Mouse (Mus musculus) cortical plate, adult 2 months (tissue): ENCODE measurements at regions not wholly inside any gene's neighbourhood (a gene's known extent, or its start where the extent isn't known, plus 50 kb on each side); places are given as distances from the start of the nearest gene placed in this dataset.

Source experiments
- H3K27ac ChIP-seq: fragments of 200-500 bp; 2 replicates; pipeline ENCODE4 v1.5.1; 2012; ENCODE audit warnings: low read length, control low read depth, inconsistent platforms; ENCODE audit not compliant: insufficient read depth
- H3K4me1 ChIP-seq: fragments of 200-500 bp; 2 replicates; pipeline ENCODE4 v1.6.1; 2011; ENCODE audit warnings: low read length; ENCODE audit not compliant: control insufficient read depth, insufficient read depth
- H3K4me3 ChIP-seq: fragments of 200-500 bp; 2 replicates; pipeline ENCODE4 v1.5.1; 2011; ENCODE audit warnings: mild to moderate bottlenecking, low read length, control low read depth; ENCODE audit not compliant: insufficient read depth
- CTCF ChIP-seq: fragments of 200-500 bp; IDR thresholded peaks from 2 replicates; pipeline ENCODE4 v1.5.1; 2011; ENCODE audit warnings: mild to moderate bottlenecking, control low read depth, low read length; ENCODE audit not compliant: insufficient read depth; ENCODE audit errors: extremely low read depth
- POLR2A ChIP-seq: fragments of 200-500 bp; IDR thresholded peaks from 2 replicates; pipeline ENCODE4 v1.6.1; 2011; ENCODE audit warnings: mild to moderate bottlenecking, low read length, control low read depth; ENCODE audit not compliant: insufficient read depth; ENCODE audit errors: extremely low read depth

DNA sequence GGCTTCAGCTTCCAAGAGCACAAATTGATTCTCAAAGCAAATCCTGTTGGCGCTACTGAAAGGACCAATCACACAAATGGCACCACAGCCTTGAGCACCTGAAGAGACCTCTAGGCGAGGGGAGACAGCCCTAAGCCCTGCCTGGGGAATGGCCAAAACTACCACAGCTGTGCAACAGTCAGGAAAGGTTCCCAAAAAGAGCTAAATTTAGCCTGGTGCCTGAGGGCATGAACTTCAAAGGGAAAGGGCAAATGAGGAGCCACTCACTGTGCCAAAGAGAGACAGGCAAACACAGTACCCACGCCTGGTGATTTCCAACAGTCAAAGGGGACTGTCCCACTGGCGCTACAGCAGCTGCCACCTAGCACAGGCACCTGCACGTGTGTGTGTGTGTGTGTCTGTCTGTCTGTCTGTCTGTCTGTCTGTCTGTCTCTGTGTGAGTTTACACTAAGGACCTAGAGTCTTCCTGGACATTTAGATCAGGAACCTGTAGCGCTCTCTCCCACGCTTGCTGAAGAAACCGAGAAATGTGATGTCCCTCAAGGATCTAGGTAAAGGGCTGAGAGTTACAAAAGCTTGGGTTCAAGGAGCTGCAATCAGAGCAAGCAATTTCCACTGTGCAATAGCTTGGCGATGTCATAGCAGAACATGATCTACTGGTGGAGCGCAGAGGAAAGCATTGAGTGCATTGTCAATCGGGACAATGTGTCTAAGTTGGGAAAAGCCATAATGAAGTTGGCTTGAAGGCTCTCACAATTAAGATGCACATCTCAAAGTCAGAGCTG lies 90.8 kb upstream of the Teddm2 start:
- Histone ChIP-seq H3K4me3 (no peak overlapping the region), H3K27ac (no peak overlapping the region), H3K4me1 (no peaks in the 10 kb centered on the region)
- TF ChIP-seq POLR2A (no peak), CTCF (no peak)

DNA sequence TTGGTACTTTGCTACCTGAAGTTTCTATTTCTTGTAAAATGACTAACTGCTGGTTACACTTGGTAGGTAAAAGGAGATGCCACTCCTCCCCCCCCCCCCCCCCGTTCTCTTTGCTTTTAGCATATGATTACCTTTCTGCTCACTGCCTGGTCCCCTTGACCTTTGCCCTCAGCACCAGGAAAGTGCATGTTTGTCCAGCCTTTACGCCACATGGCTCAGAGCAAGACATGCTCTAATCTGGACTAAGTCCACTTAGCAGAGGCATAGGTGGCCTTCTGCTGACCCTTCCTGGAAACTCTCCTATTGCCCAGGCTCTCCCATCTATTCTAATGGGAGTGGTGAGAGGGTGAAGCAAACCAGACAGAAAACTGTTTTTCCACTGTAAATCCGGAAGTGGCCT lies 92.4 kb upstream of the Teddm2 start:
- Histone ChIP-seq H3K4me1 (no peaks in the 10 kb centered on the region), H3K27ac (no peak overlapping the region), H3K4me3 (no peak overlapping the region)
- TF ChIP-seq POLR2A (no peak), CTCF (no peak)

DNA sequence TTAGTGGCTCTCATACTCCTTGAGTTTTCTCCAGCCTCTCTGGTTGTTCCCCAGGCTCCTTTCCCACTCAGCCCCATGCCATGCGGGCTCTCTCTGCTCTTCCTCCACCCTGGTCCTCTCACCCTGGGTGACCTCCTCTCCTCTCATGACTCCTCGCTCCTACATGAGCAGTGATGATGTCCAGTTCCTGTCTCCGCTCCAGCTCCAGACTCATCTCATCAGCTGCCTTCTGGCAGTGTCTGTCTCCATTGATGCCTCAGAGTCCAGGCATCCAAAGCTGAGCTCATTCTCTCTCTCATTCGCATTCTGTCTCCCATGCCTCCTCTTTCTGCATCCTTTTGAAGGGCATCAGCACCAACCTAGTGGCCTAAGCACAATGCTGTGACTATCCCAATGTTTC lies 94.8 kb upstream of the Teddm2 start:
- H3K4me1 ChIP-seq, result no peaks in the 10 kb centered on the region; the same call in 1 of the 2 replicates
- no peak overlapping the region for H3K4me3 ChIP-seq
- TF ChIP-seq POLR2A (no peak), CTCF (no peak)
- H3K27ac ChIP-seq, result no peak overlapping the region

DNA sequence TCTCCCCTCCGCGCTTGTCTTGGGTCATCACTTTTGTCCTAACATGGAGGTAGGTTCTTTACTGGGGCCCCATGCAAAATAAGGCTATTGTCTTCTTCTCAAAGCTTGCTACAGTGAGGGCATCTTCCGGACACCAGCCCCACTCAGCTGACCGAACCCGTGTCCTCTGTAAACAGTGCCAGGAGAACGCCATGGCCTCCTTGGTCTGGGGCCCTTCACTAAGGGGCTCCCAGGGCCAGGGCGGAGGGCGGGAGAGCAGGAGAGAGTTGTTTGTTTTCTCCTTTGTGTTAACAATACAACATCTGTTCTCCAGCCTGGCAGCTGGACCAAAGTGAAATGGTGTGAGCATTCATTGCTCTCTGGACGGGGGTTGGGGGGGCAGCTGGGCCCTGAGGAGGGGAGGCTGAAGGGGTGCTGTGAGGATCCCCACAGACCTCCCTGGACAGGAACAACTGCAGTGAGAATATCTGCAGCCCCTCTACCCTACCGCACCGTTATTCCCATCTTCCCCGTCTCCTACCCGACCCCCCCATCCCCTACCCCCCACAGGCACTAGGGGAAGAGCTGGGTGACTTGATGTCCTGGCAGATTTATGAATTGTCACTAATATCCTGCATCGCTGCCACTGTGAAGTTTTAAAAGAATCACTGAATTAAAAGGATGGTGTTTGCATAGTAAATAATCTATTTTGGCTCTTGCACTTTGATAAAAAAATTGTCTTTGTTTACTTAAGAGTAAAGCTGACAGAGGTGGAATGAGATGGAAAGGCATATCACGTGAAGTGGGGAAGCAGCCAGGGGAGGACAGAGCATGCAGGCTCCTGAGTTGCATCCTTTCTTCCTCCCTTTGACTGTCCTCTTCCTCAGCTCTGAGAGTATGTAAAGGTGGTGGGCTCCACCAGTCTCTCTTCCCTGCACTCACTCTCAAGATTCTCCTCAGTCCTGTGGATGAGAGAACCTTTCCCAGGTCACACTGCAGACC lies 97.5 kb upstream of the Teddm2 start:
- Histone ChIP-seq H3K4me3 (no peak overlapping the region), H3K27ac (peak overlapping the region; percentile 59; the same call in 1 of the 2 replicates), H3K4me1 (no peaks in the 10 kb centered on the region; the same call in 1 of the 2 replicates)
- TF ChIP-seq CTCF (no peak), POLR2A (no peak)

DNA sequence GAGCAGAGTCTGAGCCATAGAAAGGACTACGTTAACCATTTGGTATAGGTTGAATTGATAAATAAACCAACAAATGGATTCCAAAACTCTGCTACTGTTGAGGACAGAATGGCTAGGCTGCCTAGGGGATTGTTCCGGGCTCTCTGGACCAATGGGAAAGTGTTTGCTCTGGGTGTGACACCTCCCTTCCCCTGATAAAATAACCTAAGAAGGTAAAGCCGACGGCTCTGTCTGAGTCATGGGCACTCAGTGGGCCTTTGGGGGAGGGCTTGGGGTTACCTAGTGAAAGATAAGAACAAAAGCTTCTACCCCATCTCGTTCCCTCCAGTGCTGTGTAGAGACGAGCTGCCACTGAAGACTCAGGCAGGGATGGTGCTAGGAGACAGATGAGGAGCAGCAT lies 99.7 kb upstream of the Teddm2 start:
- Histone ChIP-seq H3K27ac (no peak overlapping the region), H3K4me3 (no peak overlapping the region), H3K4me1 (no peaks in the 10 kb centered on the region; the same call in 1 of the 2 replicates)
- TF ChIP-seq CTCF (no peak), POLR2A (no peak)

DNA sequence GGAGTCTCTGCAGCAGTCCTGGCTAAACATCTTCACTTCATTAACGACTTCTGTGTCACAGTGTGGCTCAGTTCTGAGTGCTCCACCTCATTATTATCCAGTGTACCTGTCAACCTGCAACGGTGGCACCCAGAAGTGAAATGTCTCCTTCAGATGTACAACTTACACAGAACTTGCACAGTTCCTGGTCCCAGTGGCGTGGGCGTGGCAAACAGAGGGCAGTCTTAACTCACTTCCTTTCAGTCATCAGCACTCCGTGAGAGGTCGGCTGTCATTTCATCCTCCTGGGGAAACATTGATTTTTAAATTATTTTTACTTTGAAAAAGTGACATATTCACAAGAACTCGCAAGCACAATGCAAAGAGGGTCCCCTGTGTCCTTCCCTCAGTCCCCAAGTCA lies 103.6 kb upstream of the Teddm2 start:
- Histone ChIP-seq H3K4me3 (no peak overlapping the region), H3K4me1 (no peaks in the 10 kb centered on the region), H3K27ac (no peak overlapping the region)
- no peak for TF ChIP-seq POLR2A
- TF ChIP-seq CTCF, result no peak

DNA sequence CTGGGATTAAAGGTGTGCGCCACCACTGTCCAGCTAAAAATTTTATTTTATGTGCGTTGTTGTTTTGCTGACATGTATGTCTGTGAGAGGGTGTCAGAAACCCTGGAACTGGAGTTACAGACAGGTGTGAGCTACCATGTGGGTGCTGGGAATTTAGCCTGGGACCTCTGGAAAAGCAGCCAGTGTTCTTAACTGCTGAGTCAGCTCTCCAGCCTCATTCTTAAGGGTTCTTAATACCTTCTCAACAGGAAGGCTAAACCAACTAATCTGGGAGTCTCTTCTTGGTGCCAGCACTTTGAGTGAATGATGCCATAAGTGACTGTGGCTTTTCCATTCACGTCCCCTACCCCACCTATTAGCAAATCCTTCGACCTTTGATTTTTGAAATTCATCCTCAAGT lies 104.6 kb upstream of the Teddm2 start:
- Histone ChIP-seq H3K27ac (no peak overlapping the region), H3K4me1 (no peaks in the 10 kb centered on the region), H3K4me3 (no peak overlapping the region)
- TF ChIP-seq CTCF (no peak), POLR2A (no peak)

DNA sequence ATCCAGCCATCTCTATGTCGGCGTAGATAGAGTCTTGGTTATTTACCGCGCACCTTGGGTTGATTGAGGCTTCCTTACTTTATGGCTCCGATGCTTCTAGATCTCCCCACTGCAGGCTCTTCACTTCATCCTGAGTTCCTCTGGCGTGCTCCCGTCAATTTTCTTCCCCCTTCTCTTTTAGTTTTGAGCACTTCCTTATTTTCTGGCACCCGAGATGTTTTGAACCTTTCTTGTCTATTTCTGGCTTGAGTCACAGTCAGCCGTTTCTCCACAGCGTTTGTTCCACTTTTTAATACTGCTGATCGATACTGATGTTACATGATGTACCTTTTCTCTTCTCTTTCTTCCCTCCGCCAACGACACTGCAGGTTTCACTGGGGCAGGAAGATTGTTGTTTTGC lies 106.0 kb upstream of the Teddm2 start:
- H3K4me3 ChIP-seq, result no peak overlapping the region
- H3K27ac ChIP-seq, result no peak overlapping the region
- no peak for TF ChIP-seq POLR2A
- TF ChIP-seq CTCF, result no peak
- no peaks in the 10 kb centered on the region for H3K4me1 ChIP-seq

DNA sequence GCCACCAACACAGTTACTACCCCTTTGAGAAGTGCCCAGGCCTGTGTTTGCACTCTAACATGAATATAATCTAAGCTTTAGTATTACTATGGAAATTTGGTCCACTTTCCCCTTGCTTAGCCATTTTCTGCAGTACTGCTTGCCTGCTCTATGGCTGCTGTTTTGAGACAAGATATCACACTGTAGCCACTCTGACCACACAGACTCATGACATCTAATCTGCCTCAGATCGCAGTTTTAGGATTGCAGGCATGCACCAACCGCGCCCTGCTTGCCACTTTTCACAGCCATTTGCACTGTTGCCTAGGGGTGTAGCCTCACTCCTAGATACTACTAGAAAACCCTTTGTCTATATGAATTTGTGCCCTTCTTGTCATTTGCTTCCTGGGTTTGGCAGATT lies 107.4 kb upstream of the Teddm2 start:
- H3K27ac ChIP-seq, result no peak overlapping the region
- no peaks in the 10 kb centered on the region for H3K4me1 ChIP-seq
- TF ChIP-seq POLR2A, result no peak
- no peak for TF ChIP-seq CTCF
- H3K4me3 ChIP-seq, result no peak overlapping the region

DNA sequence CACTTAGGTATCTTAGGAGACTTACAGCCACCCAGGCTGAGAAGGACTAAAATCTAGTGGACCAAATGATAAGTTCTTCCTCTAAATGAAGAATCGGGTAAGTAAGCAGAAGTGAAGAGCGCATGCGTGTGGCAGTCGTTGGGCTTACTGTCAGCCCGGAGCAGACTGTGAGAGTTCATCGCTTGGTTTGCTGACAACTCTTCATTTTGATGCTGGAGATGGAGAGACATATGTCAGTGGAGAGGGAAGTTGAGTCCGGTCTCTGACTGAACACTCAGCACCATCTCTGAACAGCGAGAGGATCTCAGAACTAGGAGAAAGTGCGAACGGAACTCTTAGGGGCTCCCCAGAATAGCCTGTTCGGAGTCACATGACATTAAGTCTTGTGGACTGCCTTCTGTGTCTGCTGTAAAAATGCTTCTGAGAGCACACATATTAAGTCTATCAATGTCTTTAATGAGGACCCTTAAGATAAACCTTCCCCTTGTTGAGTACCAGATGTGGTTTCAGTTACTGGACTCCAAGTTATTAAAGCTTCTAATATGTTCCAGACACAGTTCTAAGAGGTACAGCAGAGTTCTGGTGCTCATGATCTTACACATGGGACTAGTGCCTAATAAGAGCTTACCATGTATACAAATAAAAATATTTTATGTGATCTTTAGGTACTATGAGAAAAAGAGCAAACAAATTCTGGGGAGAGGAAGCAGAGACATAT lies 108.7 kb upstream of the Teddm2 start:
- TF ChIP-seq POLR2A, result no peak
- TF ChIP-seq CTCF, result no peak
- no peaks in the 10 kb centered on the region for H3K4me1 ChIP-seq
- H3K4me3 ChIP-seq, result no peak overlapping the region
- H3K27ac ChIP-seq, result no peak overlapping the region
